Mouse (Mus musculus): Measurements from ENCODE around the gene Hacd2.

DNA sequence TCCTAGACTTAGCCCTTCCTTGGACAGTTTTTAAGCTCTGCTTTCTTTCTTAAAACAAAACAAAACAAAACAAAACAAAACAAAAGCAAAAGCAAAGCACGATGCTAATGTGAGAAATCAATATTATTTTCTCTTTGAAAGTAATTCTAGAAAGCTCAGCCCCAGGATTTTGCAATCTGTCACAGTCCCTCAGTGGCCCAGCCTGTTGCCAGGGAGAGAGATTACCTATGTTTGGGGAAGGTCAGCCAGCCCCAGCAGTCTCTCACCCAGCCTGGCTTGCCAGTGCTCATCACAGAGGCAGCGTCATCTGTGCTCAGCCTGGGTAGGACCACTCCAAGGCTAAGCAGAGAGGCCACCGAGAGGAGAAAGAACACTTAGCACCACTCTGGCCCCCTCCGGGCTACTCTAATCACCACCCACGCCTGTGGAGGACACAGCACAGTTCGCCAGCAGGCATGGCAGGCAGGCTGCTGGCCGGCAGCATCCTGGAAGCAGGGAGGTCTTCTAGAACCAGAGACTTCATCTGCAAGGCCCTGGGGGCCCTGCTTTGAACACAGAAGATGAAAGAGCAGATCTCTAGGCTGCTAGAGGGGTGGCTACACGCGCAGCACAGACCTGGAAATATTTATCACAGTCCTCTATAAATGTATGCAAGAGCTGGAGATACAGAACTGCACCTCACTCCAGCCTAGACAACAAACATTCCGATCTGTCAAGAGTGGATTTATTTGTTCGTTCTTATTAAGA is 117.8 kb downstream of the Hacd2 start:
- TF ChIP-seq TAL1 (conservative IDR thresholded peaks at IDR 0.05; ENCODE audit: low read depth, low read length) = no peak
- no peak for TF ChIP-seq CTCF (IDR thresholded peaks at IDR 0.05; ENCODE audit: low read depth, low read length)
- TF ChIP-seq GATA1 (IDR thresholded peaks at IDR 0.05; ENCODE audit: borderline replicate concordance, low read length) = no peak

Data from G1E (cell line).